Mouse (Mus musculus): ENCODE data around the gene Ccser2. TPM values are rescaled to one million over a fixed set of nuclear protein-coding genes. Genes with fewer than 3 reads are reported as not detected.

The Ccser2 gene
- polyA plus RNA-seq, 1 experiment from 2014 or later = 51.2 TPM

GRCm38 (mm10) chr14:36905809-36906522 lies 62.6 kb downstream of the Ccser2 start:
- no peak overlapping the region for H3K9ac ChIP-seq
- no peak overlapping the region for H3K4me3 ChIP-seq
- no peaks in the 10 kb centered on the region for H3K27me3 ChIP-seq (replicated peaks)
- H3K4me2 ChIP-seq = no peak overlapping the region
- no peak overlapping the region for H3K27ac ChIP-seq (replicated peaks)
- WGBS = 80% methylated on average over 11 of the region's 11 CpGs
- no peaks in the 10 kb centered on the region for H3K4me1 ChIP-seq
- ATAC-seq (ENCODE audit: extremely low read depth, insufficient number of reproducible peaks, low FRiP score, low TSS enrichment) = no peak
- peaks cover 48% of the 10 kb centered on the region for H3K36me3 ChIP-seq
- H3K9me3 ChIP-seq = no peaks in the 10 kb centered on the region

GRCm38 (mm10) chr14:36904206-36904605 lies 64.4 kb downstream of the Ccser2 start:
- H3K4me3 ChIP-seq = no peak overlapping the region
- no peaks in the 10 kb centered on the region for H3K9me3 ChIP-seq
- H3K4me2 ChIP-seq = no peak overlapping the region
- 70% methylated on average over 1 of the region's 1 CpGs for WGBS
- H3K9ac ChIP-seq = no peak overlapping the region
- peaks cover 54% of the 10 kb centered on the region for H3K36me3 ChIP-seq
- no peaks in the 10 kb centered on the region for H3K27me3 ChIP-seq (replicated peaks)
- no peaks in the 10 kb centered on the region for H3K4me1 ChIP-seq
- no peak overlapping the region for H3K27ac ChIP-seq (replicated peaks)
- no peak for ATAC-seq (ENCODE audit: extremely low read depth, insufficient number of reproducible peaks, low FRiP score, low TSS enrichment)

GRCm38 (mm10) chr14:36900883-36901282 lies 67.7 kb downstream of the Ccser2 start:
- H3K27me3 ChIP-seq (replicated peaks) = no peaks in the 10 kb centered on the region
- H3K4me2 ChIP-seq = no peak overlapping the region
- H3K27ac ChIP-seq (replicated peaks) = no peak overlapping the region
- H3K36me3 ChIP-seq = peaks cover 54% of the 10 kb centered on the region
- no peak for ATAC-seq (ENCODE audit: extremely low read depth, insufficient number of reproducible peaks, low FRiP score, low TSS enrichment)
- no peak overlapping the region for H3K9ac ChIP-seq
- no peaks in the 10 kb centered on the region for H3K9me3 ChIP-seq
- no peaks in the 10 kb centered on the region for H3K4me1 ChIP-seq
- H3K4me3 ChIP-seq = no peak overlapping the region

- no peak overlapping the region for H3K4me2 ChIP-seq
- H3K27ac ChIP-seq (replicated peaks) = no peak overlapping the region
- H3K4me3 ChIP-seq = no peak overlapping the region
- no peaks in the 10 kb centered on the region for H3K9me3 ChIP-seq
- 0 out of 2 replicates have a peak, but pooled peaks cover 4% of the 10 kb centered on the region for H3K4me1 ChIP-seq
- no peak overlapping the region for H3K9ac ChIP-seq
- 85% methylated on average over 3 of the region's 3 CpGs for WGBS
- ATAC-seq (ENCODE audit: extremely low read depth, insufficient number of reproducible peaks, low FRiP score, low TSS enrichment) = no peak
- no peaks in the 10 kb centered on the region for H3K27me3 ChIP-seq (replicated peaks)
- H3K36me3 ChIP-seq = peaks cover 52% of the 10 kb centered on the region
Measured at GRCm38 (mm10) chr14:36894701-36895100, 73.9 kb downstream of the Ccser2 start.

GRCm38 (mm10) chr14:36892762-36893358 lies 75.7 kb downstream of the Ccser2 start:
- Histone ChIP-seq H3K36me3 (peaks cover 43% of the 10 kb centered on the region), H3K9ac (no peak overlapping the region), H3K4me2 (no peak overlapping the region), H3K9me3 (no peaks in the 10 kb centered on the region), H3K27ac (replicated peaks) (no peak overlapping the region; the same call in 1 of the 2 replicates), H3K4me1 (0 out of 2 replicates have a peak, but pooled peaks cover 4% of the 10 kb centered on the region), H3K27me3 (replicated peaks) (no peaks in the 10 kb centered on the region), H3K4me3 (no peak overlapping the region)
- 62% methylated on average over 2 of the region's 2 CpGs for WGBS
- ATAC-seq (ENCODE audit: extremely low read depth, insufficient number of reproducible peaks, low FRiP score, low TSS enrichment) = no peak

- H3K27me3 ChIP-seq (replicated peaks) = no peaks in the 10 kb centered on the region
- ATAC-seq (ENCODE audit: extremely low read depth, insufficient number of reproducible peaks, low FRiP score, low TSS enrichment) = no peak
- WGBS = 76% methylated on average over 7 of the region's 7 CpGs
Measured at GRCm38 (mm10) chr14:36890130-36890529, 78.4 kb downstream of the Ccser2 start.

GRCm38 (mm10) chr14:36885680-36886079 lies 82.9 kb downstream of the Ccser2 start:
- peaks cover 47% of the 10 kb centered on the region for H3K36me3 ChIP-seq
- ATAC-seq (ENCODE audit: extremely low read depth, insufficient number of reproducible peaks, low FRiP score, low TSS enrichment) = no peak
- 79% methylated on average over 5 of the region's 5 CpGs for WGBS

More at GRCm38 (mm10) chr14:36890130-36890529, 78.4 kb downstream of the Ccser2 start:
- Histone ChIP-seq H3K4me2 (no peak overlapping the region), H3K27ac (replicated peaks) (no peak overlapping the region), H3K4me3 (no peak overlapping the region), H3K9me3 (no peaks in the 10 kb centered on the region), H3K36me3 (peaks cover 32% of the 10 kb centered on the region), H3K4me1 (0 out of 2 replicates have a peak, but pooled peaks cover 4% of the 10 kb centered on the region), H3K9ac (no peak overlapping the region)

GRCm38 (mm10) chr14:36885117-36885516 lies 83.5 kb downstream of the Ccser2 start:
- Histone ChIP-seq H3K36me3 (peaks cover 46% of the 10 kb centered on the region), H3K9me3 (no peaks in the 10 kb centered on the region), H3K9ac (no peak overlapping the region), H3K27me3 (replicated peaks) (no peaks in the 10 kb centered on the region), H3K4me2 (no peak overlapping the region), H3K4me3 (no peak overlapping the region), H3K4me1 (no peaks in the 10 kb centered on the region), H3K27ac (replicated peaks) (no peak overlapping the region)
- no peak for ATAC-seq (ENCODE audit: extremely low read depth, insufficient number of reproducible peaks, low FRiP score, low TSS enrichment)
- 82% methylated on average over 1 of the region's 1 CpGs for WGBS

More at GRCm38 (mm10) chr14:36885680-36886079, 82.9 kb downstream of the Ccser2 start:
- Histone ChIP-seq H3K4me2 (no peak overlapping the region), H3K27ac (replicated peaks) (no peak overlapping the region), H3K9ac (no peak overlapping the region), H3K4me3 (no peak overlapping the region), H3K9me3 (no peaks in the 10 kb centered on the region), H3K27me3 (replicated peaks) (no peaks in the 10 kb centered on the region), H3K4me1 (no peaks in the 10 kb centered on the region)

- ATAC-seq (ENCODE audit: extremely low read depth, insufficient number of reproducible peaks, low FRiP score, low TSS enrichment) = no peak
- 31% methylated on average over 3 of the region's 3 CpGs for WGBS
- Histone ChIP-seq H3K4me2 (no peak overlapping the region), H3K9me3 (no peaks in the 10 kb centered on the region), H3K27me3 (replicated peaks) (no peaks in the 10 kb centered on the region), H3K4me1 (no peaks in the 10 kb centered on the region), H3K9ac (no peak overlapping the region), H3K4me3 (no peak overlapping the region), H3K27ac (replicated peaks) (no peak overlapping the region), H3K36me3 (peaks cover 52% of the 10 kb centered on the region)
Measured at GRCm38 (mm10) chr14:36883576-36883975, 85.0 kb downstream of the Ccser2 start.

GRCm38 (mm10) chr14:36870257-36870656 lies 98.3 kb downstream of the Ccser2 start:
- no peak for ATAC-seq (ENCODE audit: extremely low read depth, insufficient number of reproducible peaks, low FRiP score, low TSS enrichment)
- 80% methylated on average over 6 of the region's 6 CpGs for WGBS
- H3K4me3 ChIP-seq = no peak overlapping the region

GRCm38 (mm10) chr14:36868769-36869362 lies 99.7 kb downstream of the Ccser2 start:
- Histone ChIP-seq H3K27me3 (replicated peaks) (no peaks in the 10 kb centered on the region), H3K9me3 (no peaks in the 10 kb centered on the region), H3K4me2 (no peak overlapping the region), H3K4me3 (no peak overlapping the region), H3K9ac (no peak overlapping the region), H3K36me3 (no peaks in the 10 kb centered on the region), H3K4me1 (0 out of 2 replicates have a peak, but pooled peaks cover 2% of the 10 kb centered on the region), H3K27ac (replicated peaks) (no peak overlapping the region)
- WGBS = 73% methylated on average over 14 of the region's 14 CpGs
- no peak for ATAC-seq (ENCODE audit: extremely low read depth, insufficient number of reproducible peaks, low FRiP score, low TSS enrichment)

More at GRCm38 (mm10) chr14:36870257-36870656, 98.3 kb downstream of the Ccser2 start:
- Histone ChIP-seq H3K9me3 (no peaks in the 10 kb centered on the region), H3K27me3 (replicated peaks) (no peaks in the 10 kb centered on the region), H3K36me3 (peaks cover 4% of the 10 kb centered on the region; the same call in 1 of the 2 replicates), H3K27ac (replicated peaks) (no peak overlapping the region), H3K4me2 (no peak overlapping the region), H3K9ac (no peak overlapping the region), H3K4me1 (no peaks in the 10 kb centered on the region)
